Mouse (Mus musculus): ENCODE results near the gene Gstz1.
A peak's percentile ranks its signal among the peaks of the same experiment; 100 is the strongest.
"Not testable (repeated sequence)": the region's sequence is repeated elsewhere in the genome, so short reads cannot be mapped to it uniquely, and the experiment has no call there.

Gstz1 gene

GRCm38 (mm10) chr12:87158099-87158498 is 11.1 kb downstream of the Gstz1 start:
- ATAC-seq (ENCODE audit: low TSS enrichment): no peak

DNA sequence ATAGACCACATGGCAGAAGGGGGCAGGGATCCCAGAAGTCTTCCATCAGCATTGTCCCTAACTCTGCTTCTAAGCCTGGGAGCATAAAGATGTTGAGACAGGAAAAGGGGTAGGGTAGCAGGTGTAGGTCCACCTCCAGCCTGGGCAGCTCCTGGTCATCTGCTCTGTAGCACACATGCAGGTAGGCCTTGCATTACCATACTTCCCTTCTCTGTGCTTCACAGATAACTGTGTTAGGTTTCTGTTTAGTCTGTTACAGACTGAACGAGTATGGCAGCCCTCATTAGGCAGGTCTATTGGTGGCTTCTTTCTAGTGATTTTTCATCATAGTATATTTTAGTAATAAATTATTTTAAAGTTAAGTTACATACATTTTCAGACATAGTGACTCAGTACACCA is 13.3 kb downstream of the Gstz1 start:
- ATAC-seq (ENCODE audit: low TSS enrichment): no peak

DNA sequence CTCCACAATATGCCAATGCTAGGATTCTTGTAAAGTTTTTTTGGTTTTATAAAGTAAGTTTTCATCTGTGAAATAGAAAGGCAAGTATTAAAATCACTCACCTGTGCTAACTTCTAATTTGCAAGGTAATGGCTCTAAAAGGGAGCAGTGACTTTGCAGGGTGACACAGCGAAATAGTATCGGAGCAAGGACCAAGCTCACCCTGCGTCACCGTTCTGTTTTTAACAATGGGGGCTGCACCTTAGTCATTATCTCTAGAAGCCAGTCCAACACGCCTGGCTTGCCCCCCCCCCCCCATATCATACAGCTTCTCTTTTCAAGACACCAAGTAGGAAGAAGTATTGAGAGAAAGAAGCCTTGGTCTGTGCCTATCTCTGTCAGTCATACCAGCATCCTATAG is 13.8 kb downstream of the Gstz1 start:
- no peak for ATAC-seq (ENCODE audit: low TSS enrichment)

DNA sequence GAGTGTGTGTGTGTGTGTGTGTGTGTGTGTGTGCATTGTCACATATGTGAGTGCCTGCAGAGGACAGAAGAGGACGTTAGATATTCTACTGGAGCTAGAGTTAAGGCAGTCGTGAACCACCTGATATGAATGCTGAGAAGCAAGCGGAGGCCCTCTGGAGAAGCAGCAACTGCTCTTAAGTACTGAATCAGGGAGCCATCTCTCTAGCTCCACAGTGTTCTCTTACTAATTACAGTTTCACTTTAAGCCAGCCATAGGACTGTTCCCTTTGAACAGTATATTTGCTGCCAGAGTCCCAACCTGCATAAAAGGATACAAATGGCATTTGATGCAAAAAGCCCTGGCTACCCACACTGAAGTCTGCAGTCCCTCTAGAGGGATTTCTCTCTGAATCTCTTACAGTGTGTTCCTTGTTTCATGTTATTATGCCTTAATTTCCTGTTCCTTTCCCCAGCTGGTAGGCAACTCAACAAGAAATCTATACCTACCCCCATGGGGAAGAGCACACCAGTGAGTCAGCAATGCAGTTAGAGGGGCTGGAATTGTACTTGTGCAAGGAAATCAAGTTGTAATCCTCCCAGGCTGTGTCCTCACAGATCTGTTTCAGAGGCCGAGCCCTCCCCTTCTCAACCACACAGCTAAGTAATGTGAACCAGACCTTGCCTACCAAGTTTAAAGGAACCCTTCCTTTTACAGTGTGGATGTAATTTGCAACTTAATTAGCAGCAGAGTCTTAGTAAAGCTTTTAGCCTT is 28.4 kb downstream of the Gstz1 start:
- ATAC-seq (ENCODE audit: low TSS enrichment): peak; percentile 66

GRCm38 (mm10) chr12:87177631-87178030 is 30.7 kb downstream of the Gstz1 start:
- no peak for ATAC-seq (ENCODE audit: low TSS enrichment)

- no peak for ATAC-seq (ENCODE audit: low TSS enrichment)
Measured at GRCm38 (mm10) chr12:87193008-87193407, 46.0 kb downstream of the Gstz1 start.

DNA sequence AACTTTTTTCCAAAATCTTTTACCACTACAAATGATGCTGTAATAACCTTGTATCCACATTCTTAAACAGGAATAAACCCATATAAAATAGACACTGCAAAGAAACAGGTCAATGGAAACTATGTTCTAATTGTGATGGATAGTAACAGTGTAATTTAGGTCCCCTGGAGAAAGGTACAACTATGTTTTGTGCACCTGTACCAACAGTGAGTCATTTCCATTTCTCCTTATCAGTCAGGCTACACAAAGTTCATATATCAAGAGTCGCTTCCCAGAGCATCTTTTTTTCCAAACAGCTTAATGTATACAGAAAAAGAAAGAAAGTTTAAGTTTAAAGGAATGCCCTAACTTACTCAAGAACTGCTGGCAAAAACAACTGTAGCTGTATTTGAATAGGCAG is 48.1 kb downstream of the Gstz1 start:
- ATAC-seq (ENCODE audit: low TSS enrichment): no peak

- ATAC-seq (ENCODE audit: low TSS enrichment): no peak
Measured at GRCm38 (mm10) chr12:87196310-87196709, 49.3 kb downstream of the Gstz1 start.

GRCm38 (mm10) chr12:87198792-87199191 is 51.8 kb downstream of the Gstz1 start:
- ATAC-seq (ENCODE audit: low TSS enrichment): 0 out of 2 replicates have a peak, but pooled peaks have one; percentile 2

DNA sequence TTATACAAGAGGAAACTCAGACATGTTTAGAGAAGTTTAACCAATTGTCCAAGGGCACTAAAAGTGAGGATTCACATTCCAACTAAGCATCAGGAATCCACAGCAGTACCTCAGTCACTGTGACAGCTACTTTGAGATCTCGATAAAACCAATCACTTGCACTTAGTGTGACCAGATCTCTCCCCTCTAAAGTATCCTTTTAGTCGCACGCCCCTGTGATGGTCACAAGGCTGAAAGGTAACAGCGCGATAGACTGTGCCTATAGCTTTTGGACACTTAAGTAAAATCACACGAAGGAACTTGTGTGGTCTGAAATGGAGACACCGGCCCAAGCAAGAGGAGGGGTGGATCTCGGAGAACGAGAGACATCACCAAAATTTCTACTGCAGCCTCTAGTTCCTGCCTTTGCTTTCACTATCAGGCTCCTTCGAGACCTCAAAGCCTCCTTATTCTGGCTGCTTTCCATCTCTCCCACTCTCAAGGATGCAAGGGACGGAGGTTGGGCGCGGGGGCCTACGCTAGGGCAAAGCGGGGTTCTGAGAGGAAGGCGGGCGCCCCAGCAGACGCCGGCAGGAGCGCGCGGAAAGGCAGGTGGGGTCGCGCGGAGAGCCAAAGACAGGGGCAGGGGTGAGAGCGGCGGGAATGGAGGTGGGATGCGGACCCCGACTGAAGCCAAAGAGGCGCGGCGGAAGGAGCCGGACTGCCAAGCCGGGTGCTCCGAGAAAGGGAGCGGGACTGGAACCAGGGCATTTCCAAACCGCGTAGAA is 52.4 kb downstream of the Gstz1 start, which contains the start of gene Samd15:
TSS of gene Samd15 (plus strand) at position 518 of the 767 bp plus-strand sequence.
- peak; percentile 41 for ATAC-seq (ENCODE audit: low TSS enrichment)

DNA sequence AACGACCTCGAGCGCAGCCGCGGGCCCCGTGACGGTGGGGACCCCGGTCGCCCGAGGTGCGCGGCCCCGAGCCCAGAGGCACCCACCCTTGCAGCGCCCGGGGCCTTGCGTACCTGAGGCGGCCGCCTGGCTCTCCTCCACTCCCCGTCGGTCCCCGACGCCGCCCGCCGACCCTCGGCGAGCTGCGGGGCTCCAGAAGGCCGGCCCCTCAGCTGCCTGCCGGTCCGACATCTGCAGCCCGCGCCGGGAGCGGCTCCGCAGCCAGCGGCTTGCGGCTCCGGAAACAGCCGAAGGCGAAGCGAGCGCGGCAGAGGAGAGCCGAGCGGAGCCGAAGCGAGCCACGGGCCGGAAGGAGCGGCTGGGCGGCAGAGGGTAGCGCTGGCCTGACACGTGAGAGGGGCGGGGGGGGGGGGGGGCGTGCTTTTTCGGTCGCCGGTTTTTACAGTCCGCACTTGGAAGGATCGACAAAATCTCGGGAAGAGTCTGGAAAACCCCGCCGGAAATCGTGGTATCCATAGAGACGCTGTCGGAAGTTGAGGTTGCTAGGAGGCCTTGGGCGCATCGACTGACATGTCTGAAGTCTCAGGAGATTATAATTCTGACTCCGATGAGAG is 53.1 kb downstream of the Gstz1 start, which contains the start of gene Tmed8:
TSS of gene Tmed8 (minus strand) at position 482 of the 614 bp plus-strand sequence.
- ATAC-seq (ENCODE audit: low TSS enrichment): peak; percentile 87

GRCm38 (mm10) chr12:87201694-87202093 is 54.7 kb downstream of the Gstz1 start:
- no peak for ATAC-seq (ENCODE audit: low TSS enrichment)

- not testable (repeated sequence) for ATAC-seq (ENCODE audit: low TSS enrichment)
Measured at GRCm38 (mm10) chr12:87205789-87206188, 58.8 kb downstream of the Gstz1 start.

- ATAC-seq (ENCODE audit: low TSS enrichment): no peak
Measured at GRCm38 (mm10) chr12:87212844-87213606, 66.1 kb downstream of the Gstz1 start.
